Mouse (Mus musculus): Measurements from ENCODE around the gene Gsta3. TPM values are rescaled to one million over a fixed set of nuclear protein-coding genes. Genes with fewer than 3 reads are reported as not detected.
A peak's percentile ranks its signal among the peaks of the same experiment; 100 is the strongest.
"Not testable (repeated sequence)": the region's sequence is repeated elsewhere in the genome, so short reads cannot be mapped to it uniquely, and the experiment has no call there.

Gsta3 gene
- 0.12 and 0.64 TPM in 2 replicates for polyA plus RNA-seq (2015; fragmentation: Nextera tagmentation; extraction: Ambion mirVana)

- no peak for ATAC-seq
- H3K27ac ChIP-seq: no peak within 1 kb of the TSS
- H3K4me3 ChIP-seq: no peak within 1 kb of the TSS
- no peak within 1 kb of the TSS for H3K4me2 ChIP-seq
- H3K4me1 ChIP-seq: no peaks in the 10 kb centered on the region
- WGBS: 72% methylated on average over 8 of the region's 8 CpGs
- H3K36me3 ChIP-seq (ENCODE audit: poor library complexity, severe bottlenecking): no peaks in the 10 kb centered on the region
- no peaks in the 10 kb centered on the region for H3K27me3 ChIP-seq
- no peaks in the 10 kb centered on the region for H3K9me3 ChIP-seq (replicated peaks)
- no peak within 1 kb of the TSS for H3K9ac ChIP-seq
These were observed at the start of gene Gsta3 for GRCm38 (mm10) chr1:21239911-21240898. Gene Gsta3 (plus strand): TSS chr1:21240589.

GRCm38 (mm10) chr1:21206241-21206640 is 34.1 kb upstream of the Gsta3 start:
- no peak for ATAC-seq
- no peaks in the 10 kb centered on the region for H3K36me3 ChIP-seq (ENCODE audit: poor library complexity, severe bottlenecking)
- no peaks in the 10 kb centered on the region for H3K9me3 ChIP-seq (replicated peaks)
- H3K4me3 ChIP-seq: no peak overlapping the region
- no peaks in the 10 kb centered on the region for H3K27me3 ChIP-seq
- H3K27ac ChIP-seq: no peak overlapping the region
- no peak overlapping the region for H3K9ac ChIP-seq
- 86% methylated on average over 1 of the region's 1 CpGs for WGBS
- H3K4me1 ChIP-seq: no peaks in the 10 kb centered on the region
- no peak overlapping the region for H3K4me2 ChIP-seq

GRCm38 (mm10) chr1:21213537-21213936 is 26.9 kb upstream of the Gsta3 start:
- not testable (repeated sequence) for H3K4me3 ChIP-seq; H3K36me3 ChIP-seq (ENCODE audit: poor library complexity, severe bottlenecking); H3K9me3 ChIP-seq (replicated peaks); H3K27ac ChIP-seq; H3K27me3 ChIP-seq; H3K9ac ChIP-seq; H3K4me2 ChIP-seq; ATAC-seq; H3K4me1 ChIP-seq
- 24% methylated on average over 3 of the region's 3 CpGs for WGBS

- H3K4me2 ChIP-seq; H3K36me3 ChIP-seq (ENCODE audit: poor library complexity, severe bottlenecking); H3K27me3 ChIP-seq; H3K27ac ChIP-seq; H3K9ac ChIP-seq; H3K4me1 ChIP-seq; H3K4me3 ChIP-seq; ATAC-seq; H3K9me3 ChIP-seq (replicated peaks): not testable (repeated sequence)
- WGBS: 80% methylated on average over 6 of the region's 6 CpGs
These were observed 26.2 kb upstream of the Gsta3 start for GRCm38 (mm10) chr1:21213991-21214692.

- H3K4me2 ChIP-seq: peak within 1 kb of the TSS; percentile 64
- H3K9ac ChIP-seq: peak within 1 kb of the TSS; percentile 79
- peak within 1 kb of the TSS; percentile 63 for H3K4me3 ChIP-seq
- H3K36me3 ChIP-seq (ENCODE audit: poor library complexity, severe bottlenecking): no peaks in the 10 kb centered on the region
- ATAC-seq: peak; percentile 97
- H3K4me1 ChIP-seq: peaks cover 7% of the 10 kb centered on the region
- H3K9me3 ChIP-seq (replicated peaks): no peaks in the 10 kb centered on the region
- WGBS: 1% methylated on average over 17 of the region's 17 CpGs
- peak within 1 kb of the TSS; percentile 61 for H3K27ac ChIP-seq
- no peaks in the 10 kb centered on the region for H3K27me3 ChIP-seq
These were observed 21.9 kb upstream of the Gsta3 start, which contains the start of gene Tmem14a for GRCm38 (mm10) chr1:21218489-21218919. Gene Tmem14a (plus strand): TSS chr1:21218575.

GRCm38 (mm10) chr1:21227756-21228395 is 12.5 kb upstream of the Gsta3 start:
- H3K4me3 ChIP-seq: no peak overlapping the region
- 93% methylated on average over 6 of the region's 6 CpGs for WGBS
- H3K27me3 ChIP-seq: no peaks in the 10 kb centered on the region
- no peak overlapping the region for H3K9ac ChIP-seq
- no peak for ATAC-seq
- no peak overlapping the region for H3K4me2 ChIP-seq
- peaks cover 6% of the 10 kb centered on the region; the same call in 1 of the 2 replicates for H3K4me1 ChIP-seq
- H3K27ac ChIP-seq: no peak overlapping the region
- H3K36me3 ChIP-seq (ENCODE audit: poor library complexity, severe bottlenecking): peaks cover 4% of the 10 kb centered on the region; the same call in 1 of the 2 replicates
- no peaks in the 10 kb centered on the region for H3K9me3 ChIP-seq (replicated peaks)

- WGBS: 85% methylated on average over 15 of the region's 15 CpGs
- H3K27me3 ChIP-seq; H3K9ac ChIP-seq; H3K4me2 ChIP-seq; H3K36me3 ChIP-seq (ENCODE audit: poor library complexity, severe bottlenecking); ATAC-seq; H3K4me3 ChIP-seq; H3K9me3 ChIP-seq (replicated peaks); H3K27ac ChIP-seq; H3K4me1 ChIP-seq: not testable (repeated sequence)
These were observed 11.4 kb upstream of the Gsta3 start for GRCm38 (mm10) chr1:21228740-21229722.

GRCm38 (mm10) chr1:21230376-21230775 is 10.0 kb upstream of the Gsta3 start:
- Histone ChIP-seq H3K36me3 (ENCODE audit: poor library complexity, severe bottlenecking) (peaks cover 4% of the 10 kb centered on the region; the same call in 1 of the 2 replicates), H3K9me3 (replicated peaks) (no peaks in the 10 kb centered on the region), H3K4me1 (peaks cover 6% of the 10 kb centered on the region; the same call in 1 of the 2 replicates), H3K9ac (no peak overlapping the region), H3K27ac (no peak overlapping the region), H3K27me3 (no peaks in the 10 kb centered on the region), H3K4me2 (no peak overlapping the region), H3K4me3 (no peak overlapping the region)
- no peak for ATAC-seq
- 75% methylated on average over 2 of the region's 2 CpGs for WGBS

- Histone ChIP-seq H3K4me2 (no peak overlapping the region), H3K27me3 (no peaks in the 10 kb centered on the region), H3K4me3 (no peak overlapping the region), H3K9ac (no peak overlapping the region), H3K4me1 (peaks cover 6% of the 10 kb centered on the region; the same call in 1 of the 2 replicates), H3K27ac (no peak overlapping the region), H3K36me3 (ENCODE audit: poor library complexity, severe bottlenecking) (peaks cover 4% of the 10 kb centered on the region; the same call in 1 of the 2 replicates), H3K9me3 (replicated peaks) (no peaks in the 10 kb centered on the region)
- 25% methylated on average over 5 of the region's 5 CpGs for WGBS
- no peak for ATAC-seq
These were observed 8.5 kb upstream of the Gsta3 start for GRCm38 (mm10) chr1:21231744-21232464.

- WGBS: 89% methylated on average over 1 of the region's 1 CpGs
- Histone ChIP-seq H3K36me3 (ENCODE audit: poor library complexity, severe bottlenecking) (peaks cover 4% of the 10 kb centered on the region; the same call in 1 of the 2 replicates), H3K27ac (no peak overlapping the region), H3K4me2 (no peak overlapping the region), H3K4me1 (peaks cover 6% of the 10 kb centered on the region; the same call in 1 of the 2 replicates), H3K27me3 (no peaks in the 10 kb centered on the region), H3K9me3 (replicated peaks) (no peaks in the 10 kb centered on the region), H3K9ac (no peak overlapping the region), H3K4me3 (no peak overlapping the region)
- no peak for ATAC-seq
These were observed 7.9 kb upstream of the Gsta3 start for GRCm38 (mm10) chr1:21232516-21232915.

All from forebrain, embryonic 13.5 days (tissue).